Mouse (Mus musculus) cerebral cortex, adult 2 months (tissue): ENCODE measurements around the gene Nek7.

ENCODE experiments used
- WGBS: fragments of 180-500 bp; shearing (Covaris S2); methylation state at CpG from one replicate; pipeline ENCODE4 v1.1.7; 2018; 5-methylcytosine and 5-hydroxymethylcytosine counted together

Nek7 gene

GRCm38 (mm10) chr1:138606771-138607170, 13.2 kb downstream of the Nek7 start:
- WGBS: 86% methylated on average over 8 of the region's 8 CpGs

- 72% methylated on average over 2 of the region's 2 CpGs for WGBS
Observed at GRCm38 (mm10) chr1:138604736-138605135, 15.2 kb downstream of the Nek7 start.

- 93% methylated on average over 4 of the region's 4 CpGs for WGBS
Observed at GRCm38 (mm10) chr1:138603974-138604373, 16.0 kb downstream of the Nek7 start.

- WGBS: 95% methylated on average over 11 of the region's 11 CpGs
Observed at GRCm38 (mm10) chr1:138598087-138598486, 21.9 kb downstream of the Nek7 start.

GRCm38 (mm10) chr1:138596127-138596706, 23.7 kb downstream of the Nek7 start:
- 51% methylated on average over 4 of the region's 4 CpGs for WGBS

- WGBS: 56% methylated on average over 5 of the region's 5 CpGs
Observed at GRCm38 (mm10) chr1:138594910-138595309, 25.0 kb downstream of the Nek7 start.

- 99% methylated on average over 5 of the region's 5 CpGs for WGBS
Observed at GRCm38 (mm10) chr1:138593922-138594321, 26.0 kb downstream of the Nek7 start.

- WGBS: 91% methylated on average over 4 of the region's 4 CpGs
Observed at GRCm38 (mm10) chr1:138592466-138592865, 27.5 kb downstream of the Nek7 start.

GRCm38 (mm10) chr1:138590451-138591022, 29.4 kb downstream of the Nek7 start:
- WGBS: 90% methylated on average over 8 of the region's 8 CpGs

- 64% methylated on average over 3 of the region's 3 CpGs for WGBS
Observed at GRCm38 (mm10) chr1:138589126-138589525, 30.8 kb downstream of the Nek7 start.

GRCm38 (mm10) chr1:138587812-138588211, 32.1 kb downstream of the Nek7 start:
- WGBS: 52% methylated on average over 3 of the region's 3 CpGs

- 95% methylated on average over 2 of the region's 2 CpGs for WGBS
Observed at GRCm38 (mm10) chr1:138586891-138587290, 33.0 kb downstream of the Nek7 start.

GRCm38 (mm10) chr1:138584423-138585013, 35.4 kb downstream of the Nek7 start:
- 100% methylated on average over 2 of the region's 2 CpGs for WGBS

GRCm38 (mm10) chr1:138582225-138582624, 37.7 kb downstream of the Nek7 start:
- WGBS: 86% methylated on average over 7 of the region's 7 CpGs

GRCm38 (mm10) chr1:138579822-138580492, 40.0 kb downstream of the Nek7 start:
- WGBS: 91% methylated on average over 11 of the region's 11 CpGs

GRCm38 (mm10) chr1:138579207-138579606, 40.7 kb downstream of the Nek7 start:
- WGBS: 84% methylated on average over 7 of the region's 7 CpGs

GRCm38 (mm10) chr1:138576803-138577202, 43.1 kb downstream of the Nek7 start:
- WGBS: 53% methylated on average over 7 of the region's 7 CpGs

- 94% methylated on average over 8 of the region's 8 CpGs for WGBS
Observed at GRCm38 (mm10) chr1:138576066-138576697, 43.8 kb downstream of the Nek7 start.

GRCm38 (mm10) chr1:138575629-138576028, 44.3 kb downstream of the Nek7 start:
- WGBS: 91% methylated on average over 2 of the region's 2 CpGs

- 75% methylated on average over 22 of the region's 22 CpGs for WGBS
Observed at GRCm38 (mm10) chr1:138571565-138572361, 48.2 kb downstream of the Nek7 start.

- 90% methylated on average over 2 of the region's 2 CpGs for WGBS
Observed at GRCm38 (mm10) chr1:138571038-138571441, 48.9 kb downstream of the Nek7 start.
